Comparison of ENCODE assay signal across 9 mouse cellular contexts in the genomic region with DNA sequence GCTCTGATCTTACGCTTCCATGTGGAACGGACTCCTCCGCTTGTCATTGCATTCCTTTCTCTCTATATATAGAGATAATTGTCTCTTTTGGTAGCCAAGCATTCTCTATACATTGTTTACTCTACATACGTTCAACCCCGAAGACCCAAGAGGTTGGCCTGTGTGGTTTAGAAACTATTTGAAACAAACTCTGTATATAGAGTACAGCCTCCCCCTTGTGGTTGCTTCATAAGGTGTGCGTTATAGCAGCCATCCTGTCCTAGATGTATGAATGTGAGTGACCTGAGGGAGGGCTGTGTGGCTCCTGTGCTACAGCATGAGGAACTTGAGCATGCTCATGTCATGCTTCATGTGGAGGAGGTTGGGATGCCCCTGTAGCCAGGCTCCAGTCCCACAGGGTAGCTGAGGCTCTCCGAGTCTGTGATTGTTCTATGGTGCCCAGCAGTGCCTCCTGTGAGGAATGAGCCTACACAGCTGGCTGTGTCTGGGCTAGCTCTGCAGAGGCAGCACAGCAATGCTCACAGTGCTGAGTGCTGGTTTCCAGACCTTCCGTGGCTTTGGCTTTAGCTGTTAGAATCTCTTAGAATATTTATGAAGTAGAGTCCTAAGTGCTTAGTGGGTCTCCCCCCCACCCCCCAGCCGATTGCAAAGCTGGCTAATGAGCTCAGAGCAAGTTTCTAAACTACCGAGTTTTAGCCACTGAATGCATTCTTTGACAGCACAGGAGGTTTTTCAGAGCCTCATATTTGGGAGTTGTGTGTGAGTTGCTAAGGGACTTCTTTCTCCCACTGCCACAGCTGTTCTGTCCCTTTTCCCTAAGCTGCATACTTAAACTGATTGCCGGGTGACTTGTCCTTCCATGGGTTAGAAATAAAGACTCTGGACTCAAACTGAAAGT.
DNase-seq lines count a peak whose midpoint lies in the region; ATAC-seq and TF ChIP-seq lines count a peak whose summit lies in the region.
"Had no signal": no experiment of that assay in that cellular context is flagged by ENCODE, and none has a peak within 500 bp of the region (broad histone marks: within the 10 kb centered on the region; RNA-seq: fewer than 3 reads in every experiment).

No protein-coding gene starts in this region.

- no peaks in the 10 kb centered on the region for H3K27me3 ChIP-seq in liver, embryonic 14.5 days (ENCODE audit: control insufficient read depth, insufficient read depth, low read length)
- H3K27me3 ChIP-seq in liver, embryonic 11.5 days (replicated peaks; ENCODE audit: control insufficient read depth, insufficient read depth, low read length): no peaks in the 10 kb centered on the region
- H3K27me3 ChIP-seq in forebrain, postnatal 0 days (ENCODE audit: insufficient read depth, low read length): no peaks in the 10 kb centered on the region
- H3K27me3 ChIP-seq in kidney, embryonic 14.5 days (ENCODE audit: control insufficient read depth, insufficient read depth, low read length): no peaks in the 10 kb centered on the region
- H3K27me3 ChIP-seq: heart, embryonic 12.5 days had no signal

- no peak for ATAC-seq in liver, embryonic 14.5 days (ENCODE audit: insufficient read depth)
- no peak for ATAC-seq in liver, embryonic 11.5 days (replicated peaks; ENCODE audit: low FRiP score)
- peak; percentile 65 for ATAC-seq in forebrain, postnatal 0 days
- ATAC-seq in monocyte, adult 5-6 weeks (replicated peaks; ENCODE audit: insufficient number of reproducible peaks, low FRiP score, low TSS enrichment, poor library complexity, severe bottlenecking): 0 out of 2 replicates have a peak, but pooled peaks have one; percentile 19
- ATAC-seq in kidney, embryonic 14.5 days (ENCODE audit: low FRiP score, low TSS enrichment): no peak; the same call in 1 of the 2 replicates

- H3K9ac ChIP-seq in liver, embryonic 14.5 days (replicated peaks): no peak overlapping the region
- no peak overlapping the region for H3K9ac ChIP-seq in liver, embryonic 11.5 days (ENCODE audit: low read depth, low read length)
- H3K9ac ChIP-seq in forebrain, postnatal 0 days: no peak overlapping the region
- H3K9ac ChIP-seq in kidney, embryonic 14.5 days (ENCODE audit: low read depth, low read length): no peak overlapping the region
- H3K9ac ChIP-seq: heart, embryonic 12.5 days had no signal

- 0 out of 4 replicates have a peak, but pooled peaks cover 0 to 2% of the 10 kb centered on the region in 2 experiments for H3K4me1 ChIP-seq in liver, embryonic 14.5 days (replicated peaks; ENCODE audit: control insufficient read depth in 2 of 2, insufficient read depth in 2 of 2, low read length in 1 of 2)
- no peaks in the 10 kb centered on the region for H3K4me1 ChIP-seq in liver, embryonic 11.5 days (replicated peaks; ENCODE audit: control insufficient read depth, insufficient read depth, low read length)
- H3K4me1 ChIP-seq in forebrain, postnatal 0 days (ENCODE audit: insufficient read depth): peaks cover 20% of the 10 kb centered on the region
- H3K4me1 ChIP-seq in kidney, embryonic 14.5 days (ENCODE audit: control insufficient read depth, insufficient read depth, low read length): no peaks in the 10 kb centered on the region

- DNase-seq in liver, embryonic 14.5 days (ENCODE audit: low read depth in 3 of 3, low spot score in 3 of 3): no peak
- DNase-seq in liver, embryonic 11.5 days (ENCODE audit: low spot score): no peak
- peak; percentile 78 for DNase-seq in Muller cell, postnatal 12 days (ENCODE audit: inconsistent ontology term)
- peak; percentile 25 for DNase-seq in forebrain, postnatal 0 days
- DNase-seq in cerebellum, postnatal 14 days: no peak
- DNase-seq: cerebellum, adult 9-10 months had no signal

- 66% methylated on average over 11 of the region's 11 CpGs for WGBS in liver, embryonic 14.5 days (ENCODE audit: insufficient replicate concordance)
- WGBS in liver, embryonic 11.5 days: 85% methylated on average over 11 of the region's 11 CpGs
- WGBS in forebrain, postnatal 0 days: 49% methylated on average over 11 of the region's 11 CpGs
- WGBS in kidney, embryonic 14.5 days: 82% methylated on average over 11 of the region's 11 CpGs

- no peak overlapping the region for H3K27ac ChIP-seq in liver, embryonic 14.5 days
- no peak overlapping the region for H3K27ac ChIP-seq in liver, embryonic 11.5 days (ENCODE audit: low read depth, low read length)
- peak overlapping the region; percentile 29; the same call in 1 of the 2 replicates for H3K27ac ChIP-seq in forebrain, postnatal 0 days (ENCODE audit: low read depth, low read length)
- no peak overlapping the region for H3K27ac ChIP-seq in kidney, embryonic 14.5 days (ENCODE audit: low read depth, low read length)

- H3K4me2 ChIP-seq in liver, embryonic 14.5 days (ENCODE audit: low read depth): no peak overlapping the region
- H3K4me2 ChIP-seq in liver, embryonic 11.5 days: no peak overlapping the region
- H3K4me2 ChIP-seq in forebrain, postnatal 0 days (ENCODE audit: low read depth): no peak overlapping the region
- H3K4me2 ChIP-seq in kidney, embryonic 14.5 days (replicated peaks; ENCODE audit: low read depth, low read length): no peak overlapping the region
- H3K4me2 ChIP-seq: heart, embryonic 12.5 days had no signal

- H3K4me3 ChIP-seq in liver, embryonic 14.5 days (ENCODE audit: insufficient read depth in 1 of 2, low read depth in 2 of 2, low read length in 2 of 2): no peak overlapping the region
- no peak overlapping the region for H3K4me3 ChIP-seq in liver, embryonic 11.5 days (ENCODE audit: low read depth, low read length)
- H3K4me3 ChIP-seq in forebrain, postnatal 0 days (ENCODE audit: low read depth, low read length): no peak overlapping the region
- H3K4me3 ChIP-seq in kidney, embryonic 14.5 days (ENCODE audit: low read length): no peak overlapping the region
- H3K4me3 ChIP-seq: heart, embryonic 12.5 days had no signal

- TF ChIP-seq EP300 in liver, embryonic 14.5 days (IDR thresholded peaks at IDR 0.05; ENCODE audit: low read depth): no peak

- no peaks in the 10 kb centered on the region for H3K9me3 ChIP-seq in liver, embryonic 14.5 days (ENCODE audit: control insufficient read depth, low read length)
- no peaks in the 10 kb centered on the region for H3K9me3 ChIP-seq in liver, embryonic 11.5 days (ENCODE audit: control insufficient read depth, low read length)
- no peaks in the 10 kb centered on the region for H3K9me3 ChIP-seq in forebrain, postnatal 0 days (ENCODE audit: low read length)
- H3K9me3 ChIP-seq in kidney, embryonic 14.5 days (ENCODE audit: control insufficient read depth, low read length): no peaks in the 10 kb centered on the region
- H3K9me3 ChIP-seq: heart, embryonic 12.5 days had no signal

- TF ChIP-seq CTCF in liver, embryonic 14.5 days (IDR thresholded peaks at IDR 0.05; ENCODE audit: low read depth): peak; percentile 37
- TF ChIP-seq CTCF in forebrain, postnatal 0 days (IDR thresholded peaks at IDR 0.05; ENCODE audit: low read depth): peak; percentile 55

- no peaks in the 10 kb centered on the region for H3K36me3 ChIP-seq in liver, embryonic 14.5 days (replicated peaks; ENCODE audit: control insufficient read depth, insufficient read depth, low read depth)
- H3K36me3 ChIP-seq in liver, embryonic 11.5 days (ENCODE audit: control insufficient read depth, insufficient read depth, low read length): peaks cover 6% of the 10 kb centered on the region
- H3K36me3 ChIP-seq in forebrain, postnatal 0 days (ENCODE audit: insufficient read depth): peaks cover 42% of the 10 kb centered on the region
- peaks cover 81% of the 10 kb centered on the region for H3K36me3 ChIP-seq in kidney, embryonic 14.5 days (ENCODE audit: control insufficient read depth, insufficient read depth, low read length)

Comparison
In these comparisons a context has a peak if more than half of its experiments do, and no peak if none do; other contexts are left out.
1. ATAC-seq: peak in forebrain, postnatal 0 days (single experiment) and monocyte, adult 5-6 weeks (single experiment); none in liver, embryonic 14.5 days (single experiment), liver, embryonic 11.5 days (single experiment) and kidney, embryonic 14.5 days (single experiment).
2. DNase-seq: peak in Muller cell, postnatal 12 days (single experiment) and forebrain, postnatal 0 days (single experiment); none in liver, embryonic 14.5 days (0 of 3), liver, embryonic 11.5 days (single experiment) and cerebellum, postnatal 14 days (0 of 2).